Mouse (Mus musculus): Measurements from ENCODE around the gene Dennd2c.

DNA sequence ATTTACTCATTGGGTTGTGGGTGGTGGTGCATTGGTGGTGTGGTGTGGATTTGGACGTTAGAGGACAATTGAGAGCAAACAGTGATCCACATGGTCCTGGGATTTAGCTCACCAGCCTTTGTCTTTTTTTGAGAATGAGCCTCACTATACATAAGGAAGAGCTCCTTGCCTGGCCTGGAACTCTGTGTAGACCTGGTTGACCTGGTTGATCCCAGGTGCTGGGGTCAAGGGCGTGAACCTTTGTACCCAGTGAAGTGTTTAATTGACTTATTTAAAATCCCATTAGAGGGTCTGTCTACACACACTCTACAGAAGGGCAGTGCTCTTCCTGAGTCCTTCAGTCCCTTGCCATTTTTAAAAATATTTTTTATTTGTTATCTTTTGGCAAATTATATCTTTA lies 42.9 kb downstream of the Dennd2c start:
- TF ChIP-seq POLR2A (IDR thresholded peaks at IDR 0.05; ENCODE audit: low read depth, low read length) (no peak), CTCF (IDR thresholded peaks at IDR 0.05; ENCODE audit: extremely low read depth, insufficient read depth, insufficient read length, insufficient replicate concordance) (no peak)

Data from spleen, adult 2 months (tissue).